In the genomic region with DNA sequence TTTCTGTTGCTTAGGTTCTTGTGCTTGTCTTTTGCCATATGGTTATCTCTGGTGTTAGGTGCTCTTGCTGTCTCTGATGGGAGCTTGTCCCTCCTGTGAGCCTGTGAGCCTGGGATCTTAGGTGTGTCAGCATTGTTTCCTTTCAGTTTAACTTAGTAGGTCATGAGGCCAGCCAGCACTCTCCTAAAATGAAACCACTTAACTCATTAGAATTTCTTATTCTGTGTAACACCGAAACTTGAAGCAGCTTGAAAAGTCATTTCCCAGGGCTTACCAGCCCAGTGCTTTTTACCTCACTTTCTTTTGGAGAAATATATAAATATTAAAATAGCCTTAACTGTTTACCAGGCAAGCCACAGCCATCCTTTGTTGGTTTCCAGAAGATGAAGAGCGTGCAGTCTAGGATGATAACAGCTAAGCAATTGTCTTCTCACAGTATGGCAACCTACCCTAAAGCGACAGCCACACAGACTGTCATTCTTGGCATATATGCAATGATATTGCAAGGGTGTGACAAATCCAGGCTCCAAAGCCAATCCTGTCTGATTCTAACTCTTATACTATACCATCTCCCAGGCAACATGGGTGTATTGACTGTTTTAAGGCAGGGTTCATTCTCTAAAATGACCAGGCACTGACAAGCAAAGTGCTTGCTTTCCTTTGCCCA, we compare ENCODE assay signal across 17 mouse cellular contexts.
"Had no signal": no experiment of that assay in that cellular context is flagged by ENCODE, and none has a peak within 500 bp of the region (broad histone marks: within the 10 kb centered on the region; RNA-seq: fewer than 3 reads in every experiment).

No protein-coding gene starts in this region.

- ATAC-seq: lung, postnatal 0 days; midbrain, embryonic 13.5 days; midbrain, embryonic 15.5 days had no signal

- DNase-seq: lung, adult 2 months; lung, postnatal 14 days; lung, postnatal 36 days; right cerebral cortex, postnatal 14 days; thymus, adult 18-20 months; thymus, postnatal 14 days; thymus, postnatal 36 days had no signal

- H3K4me3 ChIP-seq: lung, embryonic 15.5 days; megakaryocyte, embryonic 14.5 days; midbrain, embryonic 13.5 days; midbrain, embryonic 15.5 days; neural tube, embryonic 12.5 days; stomach, embryonic 15.5 days had no signal

- H3K4me1 ChIP-seq: megakaryocyte, embryonic 14.5 days; midbrain, embryonic 13.5 days; midbrain, embryonic 15.5 days; neural tube, embryonic 12.5 days; stomach, embryonic 15.5 days had no signal

- H3K27me3 ChIP-seq: lung, embryonic 15.5 days; megakaryocyte, embryonic 14.5 days; midbrain, embryonic 13.5 days; midbrain, embryonic 15.5 days; neural tube, embryonic 12.5 days; stomach, embryonic 15.5 days had no signal

- H3K9ac ChIP-seq: lung, embryonic 15.5 days; midbrain, embryonic 13.5 days; midbrain, embryonic 15.5 days; neural tube, embryonic 12.5 days; stomach, embryonic 15.5 days had no signal

- H3K9me3 ChIP-seq: lung, embryonic 15.5 days; midbrain, embryonic 15.5 days; neural tube, embryonic 12.5 days; stomach, embryonic 15.5 days had no signal

- H3K36me3 ChIP-seq: lung, embryonic 15.5 days; midbrain, embryonic 13.5 days; midbrain, embryonic 15.5 days; neural tube, embryonic 12.5 days; stomach, embryonic 15.5 days had no signal

- H3K27ac ChIP-seq: lung, embryonic 15.5 days; macrophage; midbrain, embryonic 13.5 days; midbrain, embryonic 15.5 days; neural tube, embryonic 12.5 days; stomach, embryonic 15.5 days; stomach, postnatal 0 days had no signal

- H3K4me2 ChIP-seq: lung, embryonic 15.5 days; midbrain, embryonic 11.5 days; midbrain, embryonic 13.5 days; midbrain, embryonic 15.5 days; neural tube, embryonic 12.5 days; stomach, embryonic 15.5 days had no signal
